Mouse (Mus musculus) E14TG2a.4 (cell line): ENCODE results near the gene Map4k4.
A peak's percentile ranks its signal among the peaks of the same experiment; 100 is the strongest.

Source experiments
- H3K27me3 ChIP-seq: 2 replicates; pipeline ENCODE4 v1.6.1; 2014; ENCODE audit warnings: low read length, control low read depth; ENCODE audit not compliant: insufficient read depth
- H3K36me3 ChIP-seq: 2 replicates; pipeline ENCODE4 v1.6.1; 2014; ENCODE audit warnings: low read length, control low read depth; ENCODE audit not compliant: insufficient read depth
- H3K4me1 ChIP-seq: replicated peaks from 2 replicates; pipeline ENCODE4 v1.6.1; 2014; ENCODE audit warnings: low read depth, low read length, control low read depth
- H3K4me3 ChIP-seq: replicated peaks from 2 replicates; pipeline ENCODE4 v1.5.1; 2014; ENCODE audit warnings: mild to moderate bottlenecking, low read length
- H3K9me3 ChIP-seq: 2 replicates; pipeline ENCODE4 v1.6.1; 2014; ENCODE audit warnings: low read length, control low read depth
- CTCF ChIP-seq: conservative IDR thresholded peaks from 2 replicates; pipeline ENCODE4 v1.5.1; 2014; ENCODE audit warnings: low read length
- NANOG ChIP-seq: IDR thresholded peaks from 2 replicates; pipeline ENCODE4 v1.6.1; 2014; ENCODE audit warnings: borderline replicate concordance, low read length, mixed read lengths
- POU5F1 ChIP-seq: IDR thresholded peaks from 2 replicates; pipeline ENCODE4 v1.6.1; 2014; ENCODE audit warnings: low read length, borderline replicate concordance

Gene Map4k4

GRCm38 (mm10) chr1:40002129-40002727 lies 101.5 kb downstream of the Map4k4 start:
- Histone ChIP-seq H3K27me3 (no peaks in the 10 kb centered on the region), H3K36me3 (peaks cover 99% of the 10 kb centered on the region), H3K4me1 (peaks cover 47% of the 10 kb centered on the region), H3K9me3 (no peaks in the 10 kb centered on the region), H3K4me3 (0 out of 2 replicates have a peak overlapping the region, but pooled peaks have one; percentile 8)
- TF ChIP-seq NANOG: no peak

DNA sequence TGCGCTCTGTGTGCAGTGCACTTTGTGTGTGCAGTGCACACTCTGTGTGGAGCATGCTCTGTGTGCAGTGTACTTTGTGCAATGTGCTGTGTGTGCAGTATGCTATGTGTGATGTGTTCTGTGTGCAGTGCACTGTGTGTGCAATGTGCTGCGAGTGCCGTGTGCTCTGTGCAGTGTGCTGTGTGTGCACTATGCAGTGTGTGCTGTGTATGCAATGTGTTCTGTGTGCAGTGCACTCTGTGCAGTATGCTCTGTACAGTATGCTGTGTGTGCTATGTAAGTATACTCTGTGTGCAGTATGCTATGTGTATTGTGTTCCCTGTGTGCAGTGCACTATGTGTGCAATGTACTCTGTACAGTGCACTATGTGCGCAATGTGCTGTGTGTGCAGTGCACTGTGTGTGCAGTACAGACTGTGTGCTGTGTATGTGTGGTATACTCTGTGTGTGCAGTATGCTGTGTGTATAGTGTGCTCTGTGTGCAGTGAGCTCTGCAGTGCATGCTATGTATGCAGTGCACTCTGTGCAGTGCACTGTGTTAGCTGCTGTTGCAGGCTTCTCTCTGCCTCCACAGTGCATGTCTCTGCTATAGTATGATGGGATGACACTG lies 105.4 kb downstream of the Map4k4 start:
- Histone ChIP-seq H3K9me3 (no peaks in the 10 kb centered on the region), H3K36me3 (peaks cover 98% of the 10 kb centered on the region), H3K27me3 (no peaks in the 10 kb centered on the region), H3K4me1 (peaks cover 21% of the 10 kb centered on the region), H3K4me3 (no peak overlapping the region)
- no peak for TF ChIP-seq POU5F1
- TF ChIP-seq CTCF: no peak
- no peak for TF ChIP-seq NANOG

- Histone ChIP-seq H3K36me3 (peaks cover 98% of the 10 kb centered on the region), H3K4me3 (no peak overlapping the region), H3K4me1 (0 out of 2 replicates have a peak, but pooled peaks cover 4% of the 10 kb centered on the region), H3K9me3 (no peaks in the 10 kb centered on the region), H3K27me3 (no peaks in the 10 kb centered on the region)
- TF ChIP-seq CTCF (no peak), NANOG (no peak), POU5F1 (no peak)
Observed at GRCm38 (mm10) chr1:40007962-40008471, 107.3 kb downstream of the Map4k4 start.

GRCm38 (mm10) chr1:40012696-40013095 lies 112.0 kb downstream of the Map4k4 start:
- no peak overlapping the region for H3K4me3 ChIP-seq
- no peaks in the 10 kb centered on the region for H3K9me3 ChIP-seq
- no peaks in the 10 kb centered on the region for H3K27me3 ChIP-seq
- no peak for TF ChIP-seq CTCF
- no peak for TF ChIP-seq POU5F1
- TF ChIP-seq NANOG: no peak
- H3K36me3 ChIP-seq: peaks cover 98% of the 10 kb centered on the region
- no peaks in the 10 kb centered on the region for H3K4me1 ChIP-seq

DNA sequence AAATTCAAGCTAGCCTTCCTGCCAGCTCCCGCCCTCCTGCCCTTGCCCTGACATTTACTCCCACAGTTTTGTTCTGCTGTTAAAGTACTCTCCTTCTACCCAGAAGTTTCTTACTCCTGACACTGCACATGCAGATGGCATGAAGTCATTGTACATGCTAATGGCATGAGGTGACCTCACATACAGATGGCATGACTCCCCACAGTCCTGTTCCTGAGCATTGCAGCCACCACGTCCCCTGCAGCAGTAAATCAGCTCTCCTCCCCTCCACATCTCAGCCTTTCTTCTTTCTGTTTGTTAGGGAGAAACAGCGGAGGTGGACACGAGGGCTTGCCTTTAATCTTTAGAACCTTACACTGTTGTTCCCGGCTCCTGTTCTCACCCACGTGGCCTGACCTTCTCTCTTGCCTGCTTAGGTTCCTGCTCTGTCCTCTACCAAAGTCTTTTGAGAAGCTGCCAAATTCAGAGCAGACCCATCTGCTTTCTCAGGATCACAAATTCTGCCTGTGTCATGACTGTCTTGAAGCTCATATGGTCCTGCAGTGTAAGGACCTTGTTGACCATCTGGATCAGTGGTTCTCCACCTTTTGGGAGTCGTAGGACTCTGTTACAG lies 114.5 kb downstream of the Map4k4 start:
- no peaks in the 10 kb centered on the region for H3K4me1 ChIP-seq
- no peaks in the 10 kb centered on the region for H3K9me3 ChIP-seq
- no peak overlapping the region for H3K4me3 ChIP-seq
- H3K36me3 ChIP-seq: peaks cover 99% of the 10 kb centered on the region
- H3K27me3 ChIP-seq: no peaks in the 10 kb centered on the region
- TF ChIP-seq POU5F1 (no peak), NANOG (no peak), CTCF (no peak)

DNA sequence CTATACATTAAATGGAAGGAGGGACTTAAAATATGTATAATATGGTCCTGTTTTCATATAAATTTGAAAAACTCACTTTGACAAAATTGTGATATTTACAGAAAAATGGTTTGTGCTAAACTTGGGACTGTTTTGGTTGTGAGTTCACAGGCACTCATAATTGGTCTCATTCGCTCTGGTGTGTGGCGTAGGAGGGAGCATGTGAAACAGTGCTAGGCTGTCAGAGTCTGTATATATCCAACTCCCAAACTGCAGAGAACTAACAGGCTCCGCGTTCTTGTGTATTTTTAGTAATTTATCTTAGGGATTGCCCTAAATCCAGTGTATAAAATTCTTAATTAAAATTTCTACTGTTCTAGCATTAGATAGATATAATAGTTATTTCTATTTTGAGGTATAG lies 120.9 kb downstream of the Map4k4 start:
- Histone ChIP-seq H3K36me3 (peaks cover 96% of the 10 kb centered on the region), H3K9me3 (no peaks in the 10 kb centered on the region), H3K27me3 (no peaks in the 10 kb centered on the region), H3K4me1 (peaks cover 4% of the 10 kb centered on the region), H3K4me3 (no peak overlapping the region)
- TF ChIP-seq NANOG (no peak), POU5F1 (no peak), CTCF (no peak)

GRCm38 (mm10) chr1:40022472-40023135 lies 121.9 kb downstream of the Map4k4 start:
- H3K36me3 ChIP-seq: peaks cover 96% of the 10 kb centered on the region
- TF ChIP-seq CTCF: no peak
- TF ChIP-seq NANOG: no peak
- no peak for TF ChIP-seq POU5F1
- H3K27me3 ChIP-seq: no peaks in the 10 kb centered on the region
- H3K9me3 ChIP-seq: no peaks in the 10 kb centered on the region
- no peak overlapping the region for H3K4me3 ChIP-seq
- peaks cover 14% of the 10 kb centered on the region for H3K4me1 ChIP-seq

DNA sequence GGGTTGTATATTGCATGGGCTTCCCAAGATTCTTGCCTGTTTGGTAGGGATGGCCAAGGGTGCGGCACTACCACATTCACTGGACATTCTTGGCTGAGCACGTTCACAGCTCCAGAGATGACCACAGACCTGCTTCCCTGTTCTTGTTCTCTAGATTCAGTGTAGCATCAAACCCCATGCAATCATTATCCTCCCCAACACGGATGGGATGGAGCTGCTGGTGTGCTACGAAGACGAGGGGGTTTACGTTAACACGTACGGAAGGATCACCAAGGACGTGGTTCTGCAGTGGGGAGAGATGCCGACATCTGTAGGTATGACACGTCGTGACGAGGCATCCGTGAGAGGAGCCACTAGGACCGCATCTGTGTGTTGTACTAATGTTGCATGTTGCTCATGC lies 122.5 kb downstream of the Map4k4 start:
- no peak overlapping the region for H3K4me3 ChIP-seq
- no peaks in the 10 kb centered on the region for H3K27me3 ChIP-seq
- TF ChIP-seq POU5F1 (no peak), NANOG (no peak), CTCF (no peak)
- H3K36me3 ChIP-seq: peaks cover 90% of the 10 kb centered on the region
- H3K9me3 ChIP-seq: no peaks in the 10 kb centered on the region
- peaks cover 14% of the 10 kb centered on the region for H3K4me1 ChIP-seq

DNA sequence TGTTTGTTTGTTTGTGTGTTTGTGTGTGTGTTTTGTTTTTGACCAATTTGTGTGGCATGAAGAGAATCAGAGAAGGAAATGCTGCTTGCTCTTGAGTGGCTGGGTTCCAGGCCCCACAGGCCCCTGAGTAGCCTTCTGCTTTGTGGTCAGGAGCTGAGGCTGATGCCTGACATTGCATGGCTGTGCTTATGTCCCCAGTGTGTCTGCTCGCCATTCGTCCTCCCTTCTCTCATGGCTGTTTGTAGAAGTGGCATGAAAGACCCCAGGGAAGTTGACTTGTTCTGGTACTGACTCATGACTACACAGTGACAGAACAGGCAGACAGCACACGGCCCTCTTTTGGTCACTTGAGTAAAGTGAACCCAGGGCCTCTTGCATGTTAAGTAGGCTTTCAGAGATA lies 123.0 kb downstream of the Map4k4 start:
- Histone ChIP-seq H3K36me3 (peaks cover 84% of the 10 kb centered on the region), H3K9me3 (no peaks in the 10 kb centered on the region), H3K27me3 (no peaks in the 10 kb centered on the region), H3K4me1 (peaks cover 14% of the 10 kb centered on the region), H3K4me3 (no peak overlapping the region)
- TF ChIP-seq NANOG (no peak), POU5F1 (no peak), CTCF (no peak)
